Mouse (Mus musculus) heart, postnatal 0 days (tissue): Measurements from ENCODE around the gene Prss27. TPM values are rescaled to one million over a fixed set of nuclear protein-coding genes. Genes with fewer than 3 reads are reported as not detected.

ENCODE experiments used
- ATAC-seq: fragments of 200-750 bp; cut with Nextera tagmentation; 2 replicates; pipeline ENCODE4 v1.8.0; 2017; ENCODE audit warnings: low read depth, moderate number of reproducible peaks, moderate library complexity; ENCODE audit not compliant: insufficient read depth
- DNase-seq: peaks from one replicate; pipeline ENCODE4 v3.0.0-alpha.2; 2016; ENCODE audit warnings: low spot score
- H3K27ac ChIP-seq: fragments of 300-500 bp; sonication (generic); 2 replicates; pipeline ENCODE4 v1.5.1; 2014; ENCODE audit warnings: low read depth, mild to moderate bottlenecking
- H3K27me3 ChIP-seq: fragments of 300-500 bp; sonication (generic); 2 replicates; pipeline ENCODE4 v1.6.1; 2014; ENCODE audit warnings: low read length, mixed read lengths; ENCODE audit not compliant: control insufficient read depth, insufficient read depth
- H3K36me3 ChIP-seq: fragments of 300-500 bp; sonication (generic); replicated peaks from 2 replicates; pipeline ENCODE4 v1.6.1; 2014; ENCODE audit warnings: low read length, mixed read lengths; ENCODE audit not compliant: control insufficient read depth, insufficient read depth
- H3K4me1 ChIP-seq: fragments of 300-500 bp; sonication (generic); 2 replicates; pipeline ENCODE4 v1.6.1; 2014; ENCODE audit warnings: antibody characterized with exemption; ENCODE audit not compliant: control insufficient read depth, insufficient read depth
- H3K4me2 ChIP-seq: fragments of 300-500 bp; sonication (generic); 2 replicates; pipeline ENCODE4 v1.6.1; 2014; ENCODE audit warnings: low read depth, mild to moderate bottlenecking, low read length, moderate library complexity
- H3K4me3 ChIP-seq: fragments of 300-500 bp; sonication (generic); 2 replicates; pipeline ENCODE4 v1.5.1; 2014; ENCODE audit warnings: low read depth, low read length
- H3K9ac ChIP-seq: fragments of 300-500 bp; sonication (generic); replicated peaks from 2 replicates; pipeline ENCODE4 v1.6.1; 2014; ENCODE audit warnings: low read depth, low read length, mixed read lengths
- H3K9me3 ChIP-seq: fragments of 300-500 bp; sonication (generic); replicated peaks from 2 replicates; pipeline ENCODE4 v1.6.1; 2016; ENCODE audit warnings: low read length; ENCODE audit not compliant: control insufficient read depth
- CTCF ChIP-seq: IDR thresholded peaks from 2 replicates; pipeline ENCODE4 v1.5.1; 2016; ENCODE audit warnings: antibody characterized with exemption, control low read depth, low read depth
- EP300 ChIP-seq: IDR thresholded peaks from 2 replicates; pipeline ENCODE4 v1.6.1; 2016; ENCODE audit warnings: antibody characterized with exemption, low read depth
- WGBS: fragments of 180-500 bp; shearing (Covaris S2); extraction: QIAGEN DNeasy Blood & Tissue Kit; methylation state at CpG from one replicate; pipeline ENCODE4 v1.1.7; 2014; 5-methylcytosine and 5-hydroxymethylcytosine counted together
- polyA plus RNA-seq: library from polyadenylated mRNA; unstranded; fragments of >200 nt; fragmentation: Nextera tagmentation; extraction: Ambion mirVana; gene quantifications from 2 replicates; pipeline ENCODE4 v1.2.1, GENCODE M21; 2015
- total RNA-seq: library from RNA; depleted of rRNA; stranded (reverse); fragments of >200 nt; gene quantifications from 2 replicates; pipeline ENCODE4 v1.2.3, GENCODE M21; 2014; ENCODE audit warnings: low replicate concordance

Prss27 gene
- total and polyA plus RNA-seq, 2 experiments from 2014 or later = 0.99 TPM; not detected in 1

DNA sequence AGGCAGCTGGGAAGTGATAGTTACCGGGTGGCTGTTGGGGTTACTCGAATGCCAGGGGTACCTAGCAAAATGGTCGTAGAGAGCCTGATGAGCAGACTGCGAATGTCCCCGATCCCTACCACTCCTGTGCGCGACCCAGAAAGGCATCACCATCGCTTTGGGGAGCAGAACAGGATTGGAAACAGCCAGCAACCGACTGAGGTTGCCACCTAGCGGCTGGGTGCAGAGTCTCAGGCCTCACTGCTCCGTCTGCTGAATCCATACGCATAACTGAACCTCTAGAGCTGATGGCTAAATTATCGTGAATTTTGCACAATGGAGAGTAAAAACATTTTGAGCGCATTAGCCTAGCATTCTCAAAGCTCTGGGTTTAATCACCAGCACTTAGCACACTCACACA, 22.2 kb upstream of the Prss27 start:
- H3K36me3 ChIP-seq = no peaks in the 10 kb centered on the region
- no peak overlapping the region for H3K4me2 ChIP-seq

DNA sequence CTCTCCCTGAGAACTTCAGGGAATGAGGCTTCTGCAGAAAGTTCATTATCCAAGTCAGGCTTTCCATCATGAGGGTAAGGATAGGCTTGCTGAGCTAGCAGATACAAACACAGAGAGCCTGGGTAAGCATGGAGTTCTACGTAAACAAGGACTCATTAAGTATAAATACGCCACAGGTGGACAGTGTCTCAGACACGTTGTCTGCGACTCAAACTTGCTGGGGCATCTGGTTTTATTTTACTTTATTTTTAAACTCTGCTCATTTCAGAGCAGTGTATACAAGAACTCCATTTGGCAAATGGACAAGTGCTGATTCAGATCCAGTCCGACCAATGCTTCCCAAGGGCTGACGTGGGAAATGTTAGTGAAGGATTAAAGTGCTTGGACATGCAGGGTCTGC, 17.2 kb upstream of the Prss27 start:
- H3K27me3 ChIP-seq = no peaks in the 10 kb centered on the region
- 62% methylated on average over 6 of the region's 6 CpGs for WGBS
- no peak for TF ChIP-seq CTCF
- no peak for TF ChIP-seq EP300
- H3K4me2 ChIP-seq = no peak overlapping the region
- H3K4me1 ChIP-seq = peaks cover 6% of the 10 kb centered on the region; the same call in 1 of the 2 replicates
- no peak for DNase-seq
- no peaks in the 10 kb centered on the region for H3K36me3 ChIP-seq
- H3K27ac ChIP-seq = no peak overlapping the region
- no peaks in the 10 kb centered on the region for H3K9me3 ChIP-seq
- no peak overlapping the region for H3K9ac ChIP-seq
- H3K4me3 ChIP-seq = no peak overlapping the region
- no peak for ATAC-seq

More for the DNA sequence above, 22.2 kb upstream of the Prss27 start:
- 31% methylated on average over 14 of the region's 14 CpGs for WGBS
- Histone ChIP-seq H3K9ac (no peak overlapping the region), H3K9me3 (no peaks in the 10 kb centered on the region), H3K27ac (no peak overlapping the region), H3K27me3 (no peaks in the 10 kb centered on the region), H3K4me1 (no peaks in the 10 kb centered on the region), H3K4me3 (no peak overlapping the region)
- no peak for ATAC-seq
- no peak for TF ChIP-seq EP300
- peak; percentile 28; the same call in 1 of the 2 replicates for TF ChIP-seq CTCF
- DNase-seq = no peak

GRCm38 (mm10) chr17:24021375-24022199, 16.4 kb upstream of the Prss27 start:
- Histone ChIP-seq H3K4me2 (no peak overlapping the region), H3K36me3 (no peaks in the 10 kb centered on the region), H3K4me1 (peaks cover 6% of the 10 kb centered on the region; the same call in 1 of the 2 replicates), H3K27ac (no peak overlapping the region), H3K4me3 (no peak overlapping the region), H3K9ac (no peak overlapping the region), H3K27me3 (no peaks in the 10 kb centered on the region), H3K9me3 (no peaks in the 10 kb centered on the region)
- 51% methylated on average over 5 of the region's 5 CpGs for WGBS
- DNase-seq (no peak), ATAC-seq (no peak; the same call in none of the 2 replicates)
- no peak for TF ChIP-seq CTCF
- no peak for TF ChIP-seq EP300

DNA sequence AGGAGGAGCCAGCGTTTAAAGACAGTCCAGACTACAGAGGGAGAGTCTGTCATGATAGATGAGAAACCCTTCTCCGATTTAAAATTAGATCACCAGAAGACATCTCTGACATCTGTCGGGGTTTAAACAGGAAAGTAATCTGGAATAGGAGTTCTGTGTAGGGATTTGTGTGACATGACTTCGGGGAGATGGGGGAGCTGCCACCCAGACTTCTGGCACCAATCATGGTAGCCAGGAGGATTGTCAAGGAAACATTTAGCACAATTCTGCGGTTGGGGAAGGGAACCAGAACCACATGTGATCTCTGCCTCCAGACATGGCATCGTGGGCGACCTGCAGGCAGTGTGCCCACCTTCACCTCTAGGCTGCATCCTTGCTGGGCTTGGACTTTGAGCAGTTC, 8.5 kb upstream of the Prss27 start:
- H3K36me3 ChIP-seq = no peaks in the 10 kb centered on the region
- ATAC-seq (no peak), DNase-seq (no peak)
- no peak overlapping the region for H3K9ac ChIP-seq
- no peaks in the 10 kb centered on the region for H3K4me1 ChIP-seq
- no peak overlapping the region for H3K4me3 ChIP-seq
- no peaks in the 10 kb centered on the region for H3K9me3 ChIP-seq
- H3K27me3 ChIP-seq = no peaks in the 10 kb centered on the region
- WGBS = 72% methylated on average over 7 of the region's 7 CpGs
- H3K4me2 ChIP-seq = no peak overlapping the region
- no peak overlapping the region for H3K27ac ChIP-seq
- TF ChIP-seq CTCF (no peak), EP300 (no peak)

GRCm38 (mm10) chr17:24030551-24030950, 7.4 kb upstream of the Prss27 start:
- TF ChIP-seq EP300 = no peak
- TF ChIP-seq CTCF = no peak
- H3K4me1 ChIP-seq = no peaks in the 10 kb centered on the region
- no peaks in the 10 kb centered on the region for H3K36me3 ChIP-seq
- no peak overlapping the region for H3K27ac ChIP-seq
- no peaks in the 10 kb centered on the region for H3K9me3 ChIP-seq
- H3K27me3 ChIP-seq = no peaks in the 10 kb centered on the region
- H3K9ac ChIP-seq = no peak overlapping the region
- 60% methylated on average over 17 of the region's 22 CpGs for WGBS
- DNase-seq = no peak
- no peak; the same call in 1 of the 2 replicates for ATAC-seq
- H3K4me2 ChIP-seq = no peak overlapping the region
- H3K4me3 ChIP-seq = no peak overlapping the region
